Mouse (Mus musculus) forebrain, embryonic 10.5 days (tissue): ENCODE results near the gene Col24a1. TPM values are rescaled to one million over a fixed set of nuclear protein-coding genes. Genes with fewer than 3 reads are reported as not detected.

Experiments used
- DNase-seq: peaks from one replicate; pipeline ENCODE4 v3.0.0-alpha.2; 2017; ENCODE audit warnings: low spot score; ENCODE audit errors: extremely low spot score
- H3K27ac ChIP-seq: fragments of 300-500 bp; sonication (generic); 2 replicates; pipeline ENCODE4 v1.5.1; 2016; ENCODE audit warnings: mild to moderate bottlenecking
- H3K27me3 ChIP-seq: fragments of 300-500 bp; sonication (generic); 2 replicates; pipeline ENCODE4 v1.6.1; 2016; ENCODE audit warnings: mild to moderate bottlenecking; ENCODE audit not compliant: poor library complexity, severe bottlenecking
- H3K36me3 ChIP-seq: fragments of 300-500 bp; sonication (generic); replicated peaks from 2 replicates; pipeline ENCODE4 v1.6.1; 2016; ENCODE audit warnings: mild to moderate bottlenecking, moderate library complexity
- H3K4me1 ChIP-seq: fragments of 300-500 bp; sonication (generic); 2 replicates; pipeline ENCODE4 v1.6.1; 2016
- H3K4me3 ChIP-seq: fragments of 300-500 bp; sonication (generic); 2 replicates; pipeline ENCODE4 v1.5.1; 2016; ENCODE audit warnings: mild to moderate bottlenecking, moderate library complexity
- H3K9me3 ChIP-seq: fragments of 300-500 bp; sonication (generic); 2 replicates; pipeline ENCODE4 v1.6.1; 2016; ENCODE audit warnings: mild to moderate bottlenecking, moderate library complexity
- WGBS: fragments of 180-500 bp; shearing (Covaris S2); methylation state at CpG from one replicate; pipeline ENCODE4 v1.1.7; 2016; 5-methylcytosine and 5-hydroxymethylcytosine counted together
- polyA plus RNA-seq: library from polyadenylated mRNA; unstranded; fragments of >200 nt; fragmentation: Nextera tagmentation; extraction: Ambion mirVana; gene quantifications from 2 replicates; pipeline ENCODE4 v1.2.1, GENCODE M21; 2016

Gene Col24a1
- polyA plus RNA-seq, 1 experiment from 2014 or later, result 0.67 TPM

DNA sequence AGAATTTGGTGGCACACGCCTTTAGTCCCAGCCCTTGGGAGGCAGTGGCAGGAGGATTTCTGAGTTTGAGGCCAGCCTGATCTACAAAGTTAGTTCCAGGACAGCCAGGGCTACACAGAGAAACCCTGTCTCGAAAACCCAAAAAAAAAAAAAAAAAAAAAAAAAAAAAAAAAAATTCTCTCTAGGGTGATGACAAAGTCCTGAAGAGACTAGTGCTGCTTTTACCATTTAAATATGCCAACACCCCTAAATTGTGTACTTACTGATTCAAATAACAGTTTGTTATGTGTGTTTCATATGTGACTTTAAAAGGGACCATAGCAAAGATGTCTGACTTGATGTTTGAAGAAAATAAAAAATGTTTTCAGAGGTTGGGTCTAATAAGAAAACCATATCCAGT is 262.1 kb downstream of the Col24a1 start:
- WGBS, result 80% methylated on average over 2 of the region's 2 CpGs
- DNase-seq, result no peak
- Histone ChIP-seq H3K36me3 (no peaks in the 10 kb centered on the region), H3K9me3 (no peaks in the 10 kb centered on the region), H3K4me1 (no peaks in the 10 kb centered on the region), H3K27me3 (no peaks in the 10 kb centered on the region), H3K4me3 (no peak overlapping the region), H3K27ac (no peak overlapping the region)

DNA sequence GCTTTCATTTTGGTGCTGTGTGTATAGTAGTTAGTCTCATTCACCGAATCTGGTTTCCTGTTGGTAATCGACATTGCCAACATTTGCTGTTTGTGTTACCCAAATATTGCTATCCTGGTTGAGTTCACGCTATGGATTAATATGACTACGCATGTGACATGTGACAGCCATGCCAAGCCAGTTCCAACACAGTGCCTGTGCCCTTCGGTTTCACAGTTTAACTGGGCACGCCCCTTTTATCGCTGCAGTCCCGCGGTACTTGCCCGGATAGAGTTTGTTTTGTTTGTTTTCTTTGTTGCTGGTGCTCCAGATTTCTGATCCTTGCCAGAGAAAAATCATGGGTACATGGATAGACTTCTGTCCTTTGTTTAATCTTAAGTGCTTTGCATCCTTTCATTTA is 263.9 kb downstream of the Col24a1 start:
- no peaks in the 10 kb centered on the region for H3K4me1 ChIP-seq
- H3K27me3 ChIP-seq, result no peaks in the 10 kb centered on the region
- no peak overlapping the region for H3K4me3 ChIP-seq
- no peaks in the 10 kb centered on the region for H3K9me3 ChIP-seq
- DNase-seq, result no peak
- no peaks in the 10 kb centered on the region for H3K36me3 ChIP-seq
- 94% methylated on average over 10 of the region's 10 CpGs for WGBS
- H3K27ac ChIP-seq, result no peak overlapping the region

DNA sequence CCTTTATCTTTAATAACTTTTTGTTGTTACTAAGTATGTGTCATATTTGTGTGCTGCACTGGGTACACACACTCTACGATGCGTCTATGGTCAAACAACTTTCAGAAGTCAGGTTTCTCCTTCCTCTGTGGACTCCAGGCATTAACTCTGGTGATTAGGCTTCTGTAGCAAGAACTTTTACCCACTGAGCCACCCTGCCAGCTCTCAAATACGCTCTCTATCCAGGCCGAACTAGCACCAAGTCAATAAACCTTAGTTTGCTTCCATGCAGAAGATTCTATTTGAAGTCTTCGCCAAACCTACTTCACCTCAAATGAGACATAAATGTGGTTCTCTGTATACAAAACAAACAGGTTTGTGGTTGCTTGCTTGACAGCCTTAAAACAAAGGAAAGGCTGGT is 267.4 kb downstream of the Col24a1 start:
- Histone ChIP-seq H3K4me3 (no peak overlapping the region), H3K36me3 (no peaks in the 10 kb centered on the region), H3K27ac (no peak overlapping the region), H3K9me3 (peaks cover 4% of the 10 kb centered on the region; the same call in 1 of the 2 replicates), H3K27me3 (no peaks in the 10 kb centered on the region), H3K4me1 (no peaks in the 10 kb centered on the region)
- DNase-seq, result no peak
- 91% methylated on average over 5 of the region's 5 CpGs for WGBS

DNA sequence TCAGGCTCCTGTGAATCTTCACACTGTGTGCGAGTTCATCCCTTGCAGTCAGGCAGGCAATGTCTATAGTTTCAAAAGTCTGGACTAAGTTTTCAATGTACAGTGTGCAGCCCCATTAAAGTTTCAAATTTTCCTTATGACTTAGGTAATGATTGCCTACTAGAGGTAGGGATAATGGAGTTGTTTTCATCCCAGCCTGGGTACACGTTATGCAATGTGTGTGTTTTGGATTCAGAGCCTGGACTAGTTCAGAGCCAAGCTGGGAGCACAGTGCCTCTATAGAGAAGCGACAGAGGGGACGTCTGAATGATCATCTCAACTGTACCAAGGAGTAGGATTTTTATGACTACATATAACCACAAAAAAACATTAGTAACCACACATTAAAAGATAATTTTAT is 267.8 kb downstream of the Col24a1 start:
- Histone ChIP-seq H3K27ac (no peak overlapping the region), H3K36me3 (no peaks in the 10 kb centered on the region), H3K27me3 (no peaks in the 10 kb centered on the region), H3K9me3 (peaks cover 4% of the 10 kb centered on the region; the same call in 1 of the 2 replicates), H3K4me1 (no peaks in the 10 kb centered on the region), H3K4me3 (no peak overlapping the region)
- no peak for DNase-seq
- 88% methylated on average over 4 of the region's 4 CpGs for WGBS

DNA sequence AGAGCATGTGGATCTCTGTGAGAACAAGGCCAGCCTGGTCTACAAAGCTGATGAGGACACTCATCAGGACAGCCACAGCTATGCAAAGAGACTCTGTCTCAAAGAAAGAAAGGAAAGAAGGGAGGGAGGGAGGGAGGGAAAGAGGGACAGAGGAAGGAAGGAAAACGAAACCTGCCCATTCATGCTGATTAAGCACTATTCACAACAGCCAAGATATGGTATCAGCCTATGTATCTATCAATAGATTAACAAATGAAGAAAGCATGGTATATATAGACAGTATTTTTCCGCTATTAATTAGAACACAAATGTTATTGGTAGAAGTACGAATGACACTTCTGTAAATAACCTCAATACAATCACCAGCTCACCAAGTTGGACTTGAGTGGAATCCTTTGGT is 282.2 kb downstream of the Col24a1 start:
- WGBS, result 85% methylated on average over 3 of the region's 3 CpGs

DNA sequence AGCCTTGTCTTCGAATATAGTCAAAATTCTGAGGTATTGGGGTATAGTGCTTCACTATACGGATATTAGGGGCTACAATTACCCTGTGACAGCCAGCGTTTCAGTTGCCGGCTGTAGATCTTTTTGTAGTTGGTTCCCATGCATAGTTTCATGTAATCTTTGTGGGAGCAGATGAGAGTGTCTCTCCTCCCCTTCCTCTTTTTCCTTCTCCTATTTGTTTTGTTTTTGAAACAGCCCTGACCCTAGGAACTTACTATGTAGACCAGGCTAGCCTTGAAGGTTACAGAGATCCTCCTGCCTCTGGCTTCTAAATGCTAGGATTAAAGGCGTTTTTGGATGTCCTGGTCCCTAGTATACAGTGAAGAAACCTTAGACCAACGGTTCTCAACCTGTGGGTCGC is 283.1 kb downstream of the Col24a1 start:
- 84% methylated on average over 7 of the region's 7 CpGs for WGBS
- H3K4me3 ChIP-seq, result peak overlapping the region; percentile 82; the same call in 1 of the 2 replicates
- no peaks in the 10 kb centered on the region for H3K9me3 ChIP-seq
- no peak for DNase-seq
- H3K36me3 ChIP-seq, result peaks cover 30% of the 10 kb centered on the region
- peaks cover 14% of the 10 kb centered on the region for H3K4me1 ChIP-seq
- H3K27ac ChIP-seq, result no peak overlapping the region
- no peaks in the 10 kb centered on the region for H3K27me3 ChIP-seq

More for the DNA sequence above, 282.2 kb downstream of the Col24a1 start:
- Histone ChIP-seq H3K27me3 (no peaks in the 10 kb centered on the region), H3K4me1 (peaks cover 14% of the 10 kb centered on the region), H3K36me3 (peaks cover 23% of the 10 kb centered on the region), H3K4me3 (no peak overlapping the region), H3K9me3 (no peaks in the 10 kb centered on the region), H3K27ac (no peak overlapping the region)
- no peak for DNase-seq

DNA sequence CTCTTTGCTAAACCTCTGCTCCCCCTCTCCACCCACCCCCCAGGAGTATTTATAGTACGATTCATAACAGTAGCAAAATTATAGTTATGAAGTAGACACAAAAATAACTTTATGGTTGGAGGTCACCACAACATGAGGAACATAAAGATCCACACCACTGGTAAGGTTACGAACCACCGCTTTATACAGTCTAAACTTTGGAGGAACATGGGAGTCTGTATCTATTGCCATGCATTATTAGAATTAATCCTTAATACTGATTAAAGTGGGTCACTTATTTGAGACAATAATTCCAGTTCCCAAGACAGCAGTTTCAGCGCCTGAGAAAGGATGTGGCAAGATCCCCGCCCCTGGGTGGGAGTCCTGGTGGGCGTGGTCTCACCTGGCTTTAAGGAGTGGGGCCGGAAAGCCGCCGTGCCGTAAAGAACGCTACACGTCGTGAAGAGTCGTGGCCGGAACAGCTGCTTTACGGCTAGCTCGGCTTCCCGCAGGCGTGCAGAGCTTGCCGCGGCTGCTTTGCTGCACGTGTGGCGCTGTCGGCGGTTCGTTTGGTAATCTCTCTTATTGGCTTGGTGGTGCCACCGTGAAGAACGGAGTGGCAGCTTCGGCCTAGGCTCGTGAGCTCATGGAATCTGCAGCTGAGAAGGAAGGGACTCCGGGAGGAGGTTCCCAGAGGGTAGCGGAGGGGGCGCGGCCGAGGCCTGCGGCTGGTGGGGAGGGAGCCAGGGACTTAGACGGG is 283.6 kb downstream of the Col24a1 start, which contains the start of gene Znhit6:
Gene Znhit6, plus strand, starts transcription at position 463 of the 739 bp plus-strand sequence.
- Histone ChIP-seq H3K27ac (peak within 1 kb of the TSS; percentile 84), H3K4me3 (peak within 1 kb of the TSS; percentile 82), H3K9me3 (no peaks in the 10 kb centered on the region), H3K36me3 (peaks cover 35% of the 10 kb centered on the region), H3K4me1 (peaks cover 14% of the 10 kb centered on the region), H3K27me3 (no peaks in the 10 kb centered on the region)
- DNase-seq, result peak; percentile 94
- WGBS, result 5% methylated on average over 37 of the region's 37 CpGs

DNA sequence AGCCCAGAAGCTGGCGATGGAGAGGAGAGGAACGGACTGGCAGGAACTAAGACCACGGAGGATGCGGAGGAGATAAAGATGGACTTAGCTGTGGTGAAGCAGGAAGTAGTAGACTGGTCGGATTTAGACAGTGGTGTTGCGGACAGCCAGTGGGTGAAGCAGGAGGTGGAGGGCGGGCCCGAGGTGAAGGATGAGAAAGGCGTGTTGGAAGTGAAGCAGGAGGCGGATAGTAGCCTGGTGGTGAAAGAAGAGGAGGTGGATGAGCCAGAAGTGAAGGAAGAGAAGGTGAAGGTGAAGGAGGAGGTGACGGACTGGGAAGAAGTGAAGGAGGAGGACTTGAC is 284.2 kb downstream of the Col24a1 start:
- H3K4me1 ChIP-seq, result peaks cover 14% of the 10 kb centered on the region
- WGBS, result under 1% methylated on average over 11 of the region's 11 CpGs
- DNase-seq, result no peak
- peak overlapping the region; percentile 84 for H3K27ac ChIP-seq
- no peaks in the 10 kb centered on the region for H3K27me3 ChIP-seq
- H3K36me3 ChIP-seq, result peaks cover 40% of the 10 kb centered on the region
- H3K9me3 ChIP-seq, result no peaks in the 10 kb centered on the region
- peak overlapping the region; percentile 82 for H3K4me3 ChIP-seq

DNA sequence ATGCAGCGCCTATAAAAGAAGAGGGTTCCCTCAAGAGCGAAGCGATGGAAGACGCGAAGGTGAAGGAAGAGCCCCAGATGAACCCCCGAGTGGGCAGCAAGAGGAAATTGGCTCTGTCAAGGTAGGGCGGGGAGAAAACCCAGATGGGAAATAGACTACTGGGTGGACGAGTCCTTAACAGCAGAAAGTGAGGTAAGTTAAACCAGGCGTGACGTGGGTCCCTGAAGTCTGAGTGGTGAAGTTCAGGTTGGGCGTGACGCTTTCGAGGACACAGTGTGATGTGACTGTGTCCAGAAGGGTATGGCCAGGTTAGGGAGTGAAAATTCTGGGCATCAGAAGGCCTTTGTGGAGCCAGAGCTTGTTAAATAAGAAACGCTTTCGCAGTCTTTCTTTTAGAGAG is 284.6 kb downstream of the Col24a1 start:
- H3K36me3 ChIP-seq, result peaks cover 45% of the 10 kb centered on the region
- no peaks in the 10 kb centered on the region for H3K9me3 ChIP-seq
- H3K4me3 ChIP-seq, result peak overlapping the region; percentile 82
- 31% methylated on average over 15 of the region's 15 CpGs for WGBS
- H3K27ac ChIP-seq, result peak overlapping the region; percentile 84
- H3K27me3 ChIP-seq, result no peaks in the 10 kb centered on the region
- no peak for DNase-seq
- peaks cover 14% of the 10 kb centered on the region for H3K4me1 ChIP-seq

DNA sequence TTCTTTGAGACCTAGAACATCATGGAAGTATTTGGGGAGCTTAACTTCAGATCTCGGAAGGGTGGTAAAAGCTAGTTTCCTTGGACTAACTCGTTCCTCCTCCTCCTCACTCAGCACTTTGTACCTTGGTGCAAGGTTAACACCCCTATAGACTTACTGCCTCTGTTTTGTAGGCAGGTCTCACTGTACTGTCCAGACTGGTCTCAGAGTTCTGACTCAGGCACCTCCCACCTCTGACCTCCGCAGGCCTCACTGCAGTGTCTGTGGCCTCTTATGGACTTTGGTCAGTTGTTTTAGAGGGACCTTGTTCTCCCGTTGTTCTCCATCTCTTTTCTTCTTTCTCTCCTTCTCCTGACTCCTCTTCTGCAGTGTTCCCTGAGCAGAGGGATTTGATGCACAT is 290.8 kb downstream of the Col24a1 start:
- Histone ChIP-seq H3K27ac (no peak overlapping the region), H3K36me3 (peaks cover 89% of the 10 kb centered on the region), H3K9me3 (no peaks in the 10 kb centered on the region), H3K4me3 (no peak overlapping the region), H3K4me1 (no peaks in the 10 kb centered on the region), H3K27me3 (no peaks in the 10 kb centered on the region)
- 83% methylated on average over 4 of the region's 4 CpGs for WGBS
- no peak for DNase-seq

DNA sequence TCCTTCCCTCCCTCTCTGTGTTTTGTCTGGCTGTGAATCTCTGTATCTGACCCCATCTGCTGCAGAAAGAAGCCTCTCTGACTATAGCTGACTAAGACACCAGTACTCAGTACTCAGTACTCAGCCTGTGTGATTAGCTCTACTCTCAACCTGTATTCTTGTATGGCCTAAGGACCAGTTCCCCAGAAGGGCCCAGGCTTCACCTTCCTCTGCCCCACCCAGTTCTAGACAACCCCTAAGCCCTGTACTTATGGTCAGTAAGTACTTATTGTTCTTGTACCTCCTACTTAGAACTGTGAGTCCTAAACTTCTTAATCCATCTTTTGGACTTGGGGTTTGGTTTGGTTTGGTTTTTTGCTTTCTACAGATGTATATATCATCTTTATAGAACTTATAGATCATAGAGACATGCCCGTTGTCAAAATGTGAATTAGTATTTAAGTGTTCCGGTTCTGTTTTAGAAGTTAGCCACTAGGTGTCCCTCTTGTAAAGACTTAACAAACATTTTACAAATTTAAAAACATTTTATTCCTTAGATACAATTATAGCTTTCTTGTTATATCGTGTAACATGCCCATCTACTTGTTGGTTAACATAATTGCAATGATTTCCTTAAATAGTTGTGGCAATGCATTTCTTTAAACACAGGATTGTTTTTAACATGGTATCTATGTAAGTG is 291.4 kb downstream of the Col24a1 start:
- no peak overlapping the region for H3K27ac ChIP-seq
- no peaks in the 10 kb centered on the region for H3K27me3 ChIP-seq
- no peak for DNase-seq
- H3K4me3 ChIP-seq, result no peak overlapping the region
- peaks cover 83% of the 10 kb centered on the region for H3K36me3 ChIP-seq
- H3K4me1 ChIP-seq, result no peaks in the 10 kb centered on the region
- no peaks in the 10 kb centered on the region for H3K9me3 ChIP-seq
- WGBS, result 79% methylated on average over 3 of the region's 3 CpGs

DNA sequence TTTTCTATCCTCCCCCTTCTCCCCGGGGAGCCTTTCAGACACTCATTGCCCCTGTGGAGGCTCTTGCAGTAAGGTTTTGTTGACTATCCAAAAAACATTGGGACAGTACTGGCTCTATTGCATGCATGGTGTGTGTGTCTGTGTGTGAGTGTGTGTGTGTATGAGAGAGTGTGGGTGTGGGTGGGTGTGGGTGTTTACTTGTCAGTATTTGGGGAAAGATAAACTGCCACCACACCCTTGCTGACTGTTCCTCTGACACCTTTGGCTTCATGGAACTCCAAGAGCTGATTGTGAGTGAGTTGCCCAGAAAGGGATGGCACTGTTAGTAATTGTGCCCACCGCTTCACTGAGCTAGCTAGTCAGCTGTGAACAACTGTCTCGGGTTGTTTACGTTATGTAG is 298.3 kb downstream of the Col24a1 start:
- Histone ChIP-seq H3K27me3 (no peaks in the 10 kb centered on the region), H3K27ac (no peak overlapping the region), H3K4me3 (no peak overlapping the region), H3K4me1 (no peaks in the 10 kb centered on the region), H3K36me3 (peaks cover 82% of the 10 kb centered on the region), H3K9me3 (no peaks in the 10 kb centered on the region)
- no peak for DNase-seq
- WGBS, result 91% methylated on average over 4 of the region's 4 CpGs

DNA sequence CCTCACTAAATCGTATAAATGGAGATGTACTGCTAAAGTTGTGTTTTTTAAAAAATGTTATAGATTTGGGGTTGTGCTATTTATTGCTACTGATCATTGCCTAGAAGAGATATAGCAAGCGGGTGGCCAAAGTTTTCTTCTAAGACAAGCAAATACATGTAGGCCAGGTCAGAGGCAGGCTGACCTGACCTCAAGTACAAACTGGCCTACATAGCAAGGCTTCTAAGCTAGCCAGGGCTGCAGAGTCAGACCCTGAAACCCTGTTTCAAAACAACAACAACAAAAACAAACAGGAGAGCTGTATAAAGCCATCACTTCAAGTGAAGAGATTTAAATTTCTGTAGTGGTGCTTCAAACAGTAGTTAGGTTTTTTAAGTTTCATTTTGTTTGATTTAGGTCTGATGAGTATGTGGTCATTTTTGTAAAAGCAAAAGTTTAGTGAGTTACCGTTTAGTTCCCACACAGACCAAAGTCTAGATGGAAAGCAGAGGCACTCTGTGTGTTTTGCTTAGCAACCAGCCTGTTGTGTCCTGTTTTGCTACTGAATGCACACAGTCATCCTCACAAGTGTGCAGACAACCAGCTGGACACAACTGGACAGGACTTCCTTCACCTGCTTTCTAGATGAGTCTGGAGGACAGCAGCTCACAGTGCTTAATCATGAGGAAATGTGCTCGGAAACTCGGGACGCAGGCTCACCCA is 299.7 kb downstream of the Col24a1 start:
- H3K4me3 ChIP-seq, result no peak overlapping the region
- WGBS, result 94% methylated on average over 6 of the region's 6 CpGs
- H3K4me1 ChIP-seq, result no peaks in the 10 kb centered on the region
- H3K27ac ChIP-seq, result no peak overlapping the region
- no peak for DNase-seq
- H3K27me3 ChIP-seq, result no peaks in the 10 kb centered on the region
- H3K9me3 ChIP-seq, result no peaks in the 10 kb centered on the region
- H3K36me3 ChIP-seq, result peaks cover 77% of the 10 kb centered on the region
